ENCODE assay signal across 28 mouse cellular contexts in genomic region chr4:82918625-82919024, GRCm38 (mm10). TPM values are rescaled to one million over a fixed set of nuclear protein-coding genes. Genes with fewer than 3 reads are reported as not detected.
DNase-seq lines count a peak whose midpoint lies in the region; ATAC-seq and TF ChIP-seq lines count a peak whose summit lies in the region.
"Had no signal": no experiment of that assay in that cellular context is flagged by ENCODE, and none has a peak within 500 bp of the region (broad histone marks: within the 10 kb centered on the region; RNA-seq: fewer than 3 reads in every experiment).

No protein-coding gene starts in this region.

- peak; percentile 9 for DNase-seq in heart, embryonic 10.5 days (ENCODE audit: low spot score)
- DNase-seq in heart, adult 2 months = no peak
- no peak for DNase-seq in lung, postnatal 10 days
- DNase-seq: adrenal gland, adult 2 months; adrenal gland, postnatal 14 days; cerebellum, adult 11-12 months; cerebellum, adult 8-10 months; cerebellum, postnatal 10 days; cerebellum, postnatal 36 days; gastrocnemius, postnatal 10 days; gastrocnemius, postnatal 36 days; heart, adult 18-20 months; heart, postnatal 10 days; heart, postnatal 36 days had no signal

- TF ChIP-seq EP300 in heart, adult 2 months (IDR thresholded peaks at IDR 0.05; ENCODE audit: insufficient read depth, low read depth, low read length) = no peak

- H3K36me3 ChIP-seq in heart, embryonic 10.5 days = peaks cover 23% of the 10 kb centered on the region
- no peaks in the 10 kb centered on the region for H3K36me3 ChIP-seq in heart, adult 2 months (ENCODE audit: control insufficient read depth, insufficient read depth, low read length)
- H3K36me3 ChIP-seq in kidney, embryonic 15.5 days = peaks cover 29% of the 10 kb centered on the region
- H3K36me3 ChIP-seq: forebrain, embryonic 10.5 days; heart, embryonic 15.5 days; hindbrain, embryonic 12.5 days; hindbrain, embryonic 15.5 days had no signal

- intact Hi-C loops in heart, adult 2 months (cut with DNase I) = no loop called here

- H3K4me3 ChIP-seq in heart, embryonic 10.5 days = no peak overlapping the region
- H3K4me3 ChIP-seq in heart, adult 2 months = no peak overlapping the region
- no peak overlapping the region for H3K4me3 ChIP-seq in kidney, embryonic 15.5 days (replicated peaks)
- H3K4me3 ChIP-seq: forebrain, embryonic 10.5 days; forebrain, embryonic 13.5 days; heart, embryonic 15.5 days; hindbrain, embryonic 12.5 days; hindbrain, embryonic 15.5 days had no signal

- peak; percentile 71 for ATAC-seq in granulocyte monocyte progenitor cell, adult 5-6 weeks (replicated peaks; ENCODE audit: poor library complexity, severe bottlenecking)
- ATAC-seq in megakaryocyte progenitor cell, adult 5-6 weeks (replicated peaks; ENCODE audit: poor library complexity) = peak; percentile 85
- no peak for ATAC-seq in kidney, embryonic 15.5 days (replicated peaks; ENCODE audit: low FRiP score)
- ATAC-seq: CD4-positive, CD25-positive, alpha-beta regulatory T cell, adult 4 months; forebrain, embryonic 13.5 days; forebrain, embryonic 16.5 days; intestine, postnatal 0 days had no signal

- no peak overlapping the region for H3K4me2 ChIP-seq in kidney, embryonic 15.5 days
- H3K4me2 ChIP-seq: forebrain, embryonic 13.5 days; heart, embryonic 11.5 days; heart, embryonic 15.5 days; hindbrain, embryonic 12.5 days; hindbrain, embryonic 15.5 days had no signal

- WGBS in heart, embryonic 10.5 days = 69% methylated on average over 2 of the region's 2 CpGs
- 74% methylated on average over 2 of the region's 2 CpGs for WGBS in heart, adult 2 months
- 75% methylated on average over 2 of the region's 2 CpGs for WGBS in kidney, embryonic 15.5 days

- no peak overlapping the region for H3K27ac ChIP-seq in heart, embryonic 10.5 days
- H3K27ac ChIP-seq in heart, adult 2 months = no peak overlapping the region
- H3K27ac ChIP-seq in kidney, embryonic 15.5 days = no peak overlapping the region
- H3K27ac ChIP-seq: forebrain, embryonic 10.5 days; forebrain, embryonic 13.5 days; heart, embryonic 15.5 days; hindbrain, embryonic 12.5 days; hindbrain, embryonic 15.5 days had no signal

- no peaks in the 10 kb centered on the region for H3K27me3 ChIP-seq in heart, embryonic 10.5 days (ENCODE audit: insufficient read depth, poor library complexity, severe bottlenecking)
- no peaks in the 10 kb centered on the region for H3K27me3 ChIP-seq in heart, adult 2 months (ENCODE audit: control insufficient read depth, insufficient read depth, low read length)
- no peaks in the 10 kb centered on the region for H3K27me3 ChIP-seq in kidney, embryonic 15.5 days
- H3K27me3 ChIP-seq: forebrain, embryonic 13.5 days; heart, embryonic 15.5 days; hindbrain, embryonic 12.5 days; hindbrain, embryonic 15.5 days had no signal

- H3K4me1 ChIP-seq in heart, embryonic 10.5 days = no peaks in the 10 kb centered on the region
- H3K4me1 ChIP-seq in heart, adult 2 months (ENCODE audit: control insufficient read depth, insufficient read depth, low read length) = no peaks in the 10 kb centered on the region
- H3K4me1 ChIP-seq in kidney, embryonic 15.5 days = no peaks in the 10 kb centered on the region

- no peaks in the 10 kb centered on the region for H3K79me2 ChIP-seq in heart, adult 2 months (replicated peaks; ENCODE audit: control insufficient read depth, insufficient read depth, low read length)

- no peaks in the 10 kb centered on the region for H3K9me3 ChIP-seq in heart, embryonic 10.5 days
- no peaks in the 10 kb centered on the region for H3K9me3 ChIP-seq in kidney, embryonic 15.5 days (replicated peaks)
- H3K9me3 ChIP-seq: forebrain, embryonic 10.5 days; forebrain, embryonic 13.5 days; heart, embryonic 15.5 days; hindbrain, embryonic 12.5 days; hindbrain, embryonic 15.5 days had no signal

- H3K9ac ChIP-seq in heart, adult 2 months (ENCODE audit: low read depth, low read length) = no peak overlapping the region
- H3K9ac ChIP-seq in kidney, embryonic 15.5 days = no peak overlapping the region
- H3K9ac ChIP-seq: forebrain, embryonic 13.5 days; heart, embryonic 15.5 days; hindbrain, embryonic 12.5 days; hindbrain, embryonic 15.5 days had no signal

- TF ChIP-seq POLR2A in heart, adult 2 months (IDR thresholded peaks at IDR 0.05; ENCODE audit: insufficient read depth, low read depth, low read length) = no peak

- no peak for TF ChIP-seq CTCF in heart, adult 2 months (IDR thresholded peaks at IDR 0.05)

RNA-seq across cellular contexts. Expression of gene Cer1, which starts 33.7 kb away (rescaled TPM):
- polyA plus RNA-seq in heart, embryonic 10.5 days (2016; fragmentation: Nextera tagmentation; extraction: Ambion mirVana) = not detected in 2 replicates
- not detected for total RNA-seq in heart, adult 2 months (2021)
- not detected in 2 replicates for polyA plus RNA-seq in heart, adult 2 months (2012; rRNA removed)
- total RNA-seq in granulocyte monocyte progenitor cell, adult 5-6 weeks (2014; fragmentation: Nextera tagmentation) = not detected in 2 replicates
- total RNA-seq in granulocyte monocyte progenitor cell, adult 5-6 weeks (2017) = not detected in 2 replicates
- total RNA-seq in megakaryocyte progenitor cell, adult 5-6 weeks (2015) = not detected in 2 replicates
- total RNA-seq in megakaryocyte progenitor cell, adult 5-6 weeks (2017) = not detected in 2 replicates
- 0.09 TPM in 1 of 2 replicates, not detected in the other for polyA plus RNA-seq in kidney, embryonic 15.5 days (2015; fragmentation: Nextera tagmentation; extraction: Ambion mirVana)
- total RNA-seq: adrenal gland, adult 2 months; adrenal gland, postnatal 14 days; gastrocnemius, adult 18-20 months; gastrocnemius, postnatal 10 days; gastrocnemius, postnatal 36 days; heart, adult 18-20 months; heart, postnatal 10 days; heart, postnatal 36 days; MEL had no signal
- polyA plus RNA-seq: adrenal gland, adult 2 months; CD4-positive, CD25-positive, alpha-beta regulatory T cell, adult 4 months; forebrain, embryonic 10.5 days; forebrain, embryonic 16.5 days; heart, embryonic 11.5 days; heart, embryonic 15.5 days; hindbrain, embryonic 12.5 days; hindbrain, embryonic 15.5 days; intestine, postnatal 0 days had no signal

RNA-seq across cellular contexts. Expression of gene Zdhhc21, which starts 58.9 kb away (rescaled TPM):
- polyA plus RNA-seq in heart, embryonic 10.5 days (2016; fragmentation: Nextera tagmentation; extraction: Ambion mirVana) = 13.0 and 15.9 TPM in 2 replicates
- total RNA-seq in heart, adult 2 months (2021) = 1 to 10 TPM; 8.5 to 9.3 TPM
- 2.7 and 6.4 TPM in 2 replicates for polyA plus RNA-seq in heart, adult 2 months (2012; rRNA removed)
- 28.0 and 37.5 TPM in 2 replicates for total RNA-seq in granulocyte monocyte progenitor cell, adult 5-6 weeks (2014; fragmentation: Nextera tagmentation)
- 19.8 and 24.5 TPM in 2 replicates for total RNA-seq in granulocyte monocyte progenitor cell, adult 5-6 weeks (2017)
- total RNA-seq in megakaryocyte progenitor cell, adult 5-6 weeks (2015) = 30.4 and 34.9 TPM in 2 replicates
- 19.9 and 21.6 TPM in 2 replicates for total RNA-seq in megakaryocyte progenitor cell, adult 5-6 weeks (2017)
- polyA plus RNA-seq in kidney, embryonic 15.5 days (2015; fragmentation: Nextera tagmentation; extraction: Ambion mirVana) = 13.6 and 14.0 TPM in 2 replicates
